Mouse (Mus musculus) neural tube, embryonic 15.5 days (tissue): ENCODE results near the gene Slc17a4. TPM values are rescaled to one million over a fixed set of nuclear protein-coding genes. Genes with fewer than 3 reads are reported as not detected.

Experiments used
- ATAC-seq: fragments of 200-750 bp; cut with Nextera tagmentation; 2 replicates; pipeline ENCODE4 v1.8.0; 2017; ENCODE audit warnings: mild to moderate bottlenecking, moderate TSS enrichment, moderate library complexity; ENCODE audit not compliant: low FRiP score
- H3K27ac ChIP-seq: fragments of 300-500 bp; sonication (generic); replicated peaks from 2 replicates; pipeline ENCODE4 v1.5.1; 2015; ENCODE audit warnings: mild to moderate bottlenecking, inconsistent platforms
- H3K27me3 ChIP-seq: fragments of 300-500 bp; sonication (generic); replicated peaks from 2 replicates; pipeline ENCODE4 v1.6.1; 2015; ENCODE audit warnings: inconsistent platforms
- H3K36me3 ChIP-seq: fragments of 300-500 bp; sonication (generic); 2 replicates; pipeline ENCODE4 v1.6.1; 2015; ENCODE audit warnings: inconsistent platforms
- H3K4me1 ChIP-seq: fragments of 300-500 bp; sonication (generic); 2 replicates; pipeline ENCODE4 v1.6.1; 2015; ENCODE audit warnings: inconsistent platforms
- H3K4me2 ChIP-seq: fragments of 300-500 bp; sonication (generic); 2 replicates; pipeline ENCODE4 v1.6.1; 2015; ENCODE audit warnings: inconsistent platforms, mild to moderate bottlenecking, moderate library complexity
- H3K4me3 ChIP-seq: fragments of 300-500 bp; sonication (generic); replicated peaks from 2 replicates; pipeline ENCODE4 v1.5.1; 2015; ENCODE audit warnings: mild to moderate bottlenecking, inconsistent platforms
- H3K9ac ChIP-seq: fragments of 300-500 bp; sonication (generic); replicated peaks from 2 replicates; pipeline ENCODE4 v1.6.1; 2015; ENCODE audit warnings: mild to moderate bottlenecking, inconsistent platforms
- H3K9me3 ChIP-seq: fragments of 300-500 bp; sonication (generic); replicated peaks from 2 replicates; pipeline ENCODE4 v1.6.1; 2016; ENCODE audit warnings: inconsistent platforms
- WGBS: fragments of 180-500 bp; shearing (Covaris S2); methylation state at CpG from one replicate; pipeline ENCODE4 v1.1.7; 2015; ENCODE audit warnings: mixed read lengths; 5-methylcytosine and 5-hydroxymethylcytosine counted together
- microRNA-seq: library from miRNA; unstranded; fragments of <30 nt; microRNA quantifications from one replicate; pipeline ENCODE4, GENCODE M21; 2017
- polyA plus RNA-seq: library from polyadenylated mRNA; unstranded; fragments of >200 nt; fragmentation: Nextera tagmentation; extraction: Ambion mirVana; gene quantifications from 2 replicates; pipeline ENCODE4 v1.2.1, GENCODE M21; 2015

The Slc17a4 gene
- polyA plus RNA-seq, 1 experiment from 2014 or later = 0.15 TPM

DNA sequence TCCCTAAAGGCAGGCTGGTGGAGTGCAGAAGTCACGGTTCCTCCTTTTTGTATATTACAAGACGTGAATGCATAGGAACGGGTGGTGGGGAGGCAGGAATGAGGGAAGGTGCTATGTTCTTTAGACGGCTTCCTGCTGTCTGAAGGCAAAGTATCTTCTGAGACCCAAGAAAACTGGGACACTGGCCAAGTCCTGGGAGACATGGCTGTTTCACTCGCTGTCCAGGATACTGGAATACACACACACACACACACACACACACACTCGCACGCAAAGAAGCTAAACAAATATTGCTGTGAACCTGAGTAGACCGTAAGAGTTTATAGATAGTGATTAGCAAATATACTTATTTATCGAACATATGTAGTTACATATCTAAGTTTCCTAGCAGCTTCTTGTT, 50.1 kb downstream of the Slc17a4 start:
- WGBS = 84% methylated on average over 9 of the region's 9 CpGs
- Histone ChIP-seq H3K4me3 (no peak overlapping the region), H3K27me3 (no peaks in the 10 kb centered on the region), H3K27ac (no peak overlapping the region), H3K4me2 (no peak overlapping the region), H3K36me3 (no peaks in the 10 kb centered on the region), H3K9me3 (no peaks in the 10 kb centered on the region), H3K4me1 (no peaks in the 10 kb centered on the region), H3K9ac (no peak overlapping the region)
- ATAC-seq = no peak

DNA sequence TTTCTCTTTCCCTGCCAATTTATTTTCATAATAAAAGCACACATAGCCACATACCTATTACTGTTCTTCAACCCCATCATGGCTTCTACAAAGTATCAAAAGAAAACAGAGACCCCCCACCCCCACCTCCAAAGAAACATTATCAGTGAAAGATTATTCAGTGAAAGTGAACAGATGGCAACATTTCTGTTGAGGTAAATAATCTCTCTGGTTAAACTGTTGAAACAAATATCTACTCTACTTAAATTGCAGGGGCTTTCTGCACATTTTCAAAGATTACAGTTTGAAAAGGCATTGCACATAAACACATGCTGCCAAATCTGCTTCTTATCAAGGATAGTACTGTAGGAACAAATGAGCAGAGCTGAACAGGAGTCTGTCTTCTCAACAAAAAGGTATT, 53.0 kb downstream of the Slc17a4 start:
- Histone ChIP-seq H3K27ac (no peak overlapping the region), H3K4me2 (no peak overlapping the region), H3K4me3 (no peak overlapping the region), H3K36me3 (no peaks in the 10 kb centered on the region), H3K9ac (no peak overlapping the region), H3K27me3 (no peaks in the 10 kb centered on the region), H3K4me1 (no peaks in the 10 kb centered on the region), H3K9me3 (no peaks in the 10 kb centered on the region)
- no peak for ATAC-seq

DNA sequence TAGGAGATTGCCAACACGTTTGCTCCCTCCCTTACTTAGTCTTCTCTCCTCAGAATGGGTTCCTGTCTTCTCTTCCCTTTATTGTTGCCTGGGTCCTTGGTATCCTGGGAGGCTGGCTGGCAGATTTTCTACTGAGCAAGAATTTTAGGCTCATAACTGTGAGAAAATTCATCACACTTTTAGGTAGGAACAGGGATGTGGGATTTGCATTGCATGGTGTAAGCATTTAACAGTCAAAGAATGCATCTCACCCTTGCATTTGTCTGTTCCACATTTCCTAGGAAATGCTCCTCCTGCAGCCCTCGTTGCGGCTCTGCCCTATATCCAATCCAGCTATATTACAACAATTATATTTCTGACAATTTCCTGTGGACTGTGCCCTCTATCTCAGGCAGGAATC, 58.4 kb downstream of the Slc17a4 start:
- Histone ChIP-seq H3K9ac (no peak overlapping the region), H3K36me3 (no peaks in the 10 kb centered on the region), H3K4me2 (no peak overlapping the region), H3K27ac (no peak overlapping the region), H3K27me3 (no peaks in the 10 kb centered on the region), H3K4me3 (no peak overlapping the region), H3K9me3 (no peaks in the 10 kb centered on the region), H3K4me1 (no peaks in the 10 kb centered on the region)
- 67% methylated on average over 3 of the region's 3 CpGs for WGBS
- ATAC-seq = no peak

DNA sequence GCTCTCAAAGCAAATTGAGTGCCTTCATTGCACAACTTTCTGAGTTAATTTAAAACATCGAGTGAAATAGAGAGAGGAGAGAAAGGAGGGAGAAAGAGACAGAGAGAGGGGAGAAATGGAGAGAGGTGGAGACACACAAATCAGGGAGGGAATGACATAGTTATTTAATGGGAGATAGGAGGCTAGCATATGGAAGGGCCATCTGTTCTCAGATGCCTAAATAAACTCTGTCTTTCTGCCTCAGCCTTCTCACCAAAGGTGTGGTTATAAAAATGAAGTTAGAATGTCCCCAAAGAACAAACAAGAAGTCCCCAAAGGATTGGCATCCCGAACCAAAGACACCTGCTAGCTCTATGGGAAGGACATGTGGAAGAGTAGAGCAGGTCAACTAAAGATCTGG, 65.5 kb downstream of the Slc17a4 start:
- H3K4me3 ChIP-seq = no peak overlapping the region
- ATAC-seq = no peak
- H3K4me1 ChIP-seq = no peaks in the 10 kb centered on the region
- H3K4me2 ChIP-seq = no peak overlapping the region
- no peaks in the 10 kb centered on the region for H3K9me3 ChIP-seq
- no peaks in the 10 kb centered on the region for H3K36me3 ChIP-seq
- no peak overlapping the region for H3K27ac ChIP-seq
- no peaks in the 10 kb centered on the region for H3K27me3 ChIP-seq
- no peak overlapping the region for H3K9ac ChIP-seq
- WGBS = 80% methylated on average over 2 of the region's 2 CpGs

Small RNA genes within 50 kb of the gene (microRNA-seq; reads per million reads assigned to microRNA genes)
- not detected for gene Gm44344

Other genes starting within 250 kb of the Slc17a4 start
- gene Hist1h2ac, start 231.1 kb downstream of the Slc17a4 start, polyA plus RNA-seq = 0.26 and 0.54 TPM in 2 replicates
- 18.4 and 26.8 TPM in 2 replicates for gene Hist1h2bc, start 230.8 kb downstream of the Slc17a4 start, polyA plus RNA-seq
- gene Hist1h1t, start 219.2 kb downstream of the Slc17a4 start, polyA plus RNA-seq = not detected in 2 replicates
- 2.7 and 2.8 TPM in 2 replicates for gene Hist1h4c, start 216.6 kb downstream of the Slc17a4 start, polyA plus RNA-seq
- gene Hfe, start 204.2 kb downstream of the Slc17a4 start, polyA plus RNA-seq = 3.7 and 4.6 TPM in 2 replicates
- 7.4 and 13.8 TPM in 2 replicates for gene Hist1h1c, start 176.2 kb downstream of the Slc17a4 start, polyA plus RNA-seq
- 0.78 and 2.4 TPM in 2 replicates for gene Hist1h3c, start 169.4 kb downstream of the Slc17a4 start, polyA plus RNA-seq
- gene Hist1h2bb, start 168.3 kb downstream of the Slc17a4 start, polyA plus RNA-seq = 0.83 TPM in 1 of 2 replicates, not detected in the other
- gene Hist1h2ab, start 163.9 kb downstream of the Slc17a4 start, polyA plus RNA-seq = 3.0 and 12.1 TPM in 2 replicates
- gene Hist1h3b, start 162.7 kb downstream of the Slc17a4 start, polyA plus RNA-seq = 1.2 and 2.0 TPM in 2 replicates
- 1.0 and 2.6 TPM in 2 replicates for gene Hist1h4b, start 158.0 kb downstream of the Slc17a4 start, polyA plus RNA-seq
- gene Hist1h4a, start 153.8 kb downstream of the Slc17a4 start, polyA plus RNA-seq = not detected in 2 replicates
- 1.4 and 2.3 TPM in 2 replicates for gene Hist1h3a, start 152.6 kb downstream of the Slc17a4 start, polyA plus RNA-seq
- gene Hist1h1a, start 151.3 kb downstream of the Slc17a4 start, polyA plus RNA-seq = 0.44 and 0.60 TPM in 2 replicates
- gene Trim38, start 145.1 kb downstream of the Slc17a4 start, polyA plus RNA-seq = 0.09 TPM in 1 of 2 replicates, not detected in the other
- gene Slc17a2, start 108.0 kb downstream of the Slc17a4 start, polyA plus RNA-seq = not detected in 2 replicates
- gene Slc17a3, start 75.6 kb downstream of the Slc17a4 start, polyA plus RNA-seq = 0.08 TPM in 1 of 2 replicates, not detected in the other
- not detected in 2 replicates for gene Slc17a1, start 47.3 kb downstream of the Slc17a4 start, polyA plus RNA-seq
- gene Hist1h2ba, start 19.1 kb upstream of the Slc17a4 start, polyA plus RNA-seq = not detected in 2 replicates
- not detected in 2 replicates for gene Hist1h2aa, start 19.5 kb upstream of the Slc17a4 start, polyA plus RNA-seq
- 0.77 and 1.3 TPM in 2 replicates for gene Scgn, start 76.2 kb upstream of the Slc17a4 start, polyA plus RNA-seq